Mouse (Mus musculus) common myeloid progenitor, adult 5-6 weeks (primary cell): ENCODE measurements around the gene Cand1. TPM values are rescaled to one million over a fixed set of nuclear protein-coding genes. Genes with fewer than 3 reads are reported as not detected.

ENCODE experiments used
- ATAC-seq: replicated peaks from 2 replicates; pipeline ENCODE4 v1.8.0; 2016; ENCODE audit warnings: low read depth, mild to moderate bottlenecking, moderate TSS enrichment, inconsistent platforms; ENCODE audit not compliant: poor library complexity, severe bottlenecking
- total RNA-seq: library from RNA; stranded (forward); fragments of 200-1000, 187-1606 nt; gene quantifications from 2 replicates; pipeline ENCODE4 v1.2.3, GENCODE M21; 2017

Cand1 gene
- total RNA-seq: 57.5 and 64.1 TPM in 2 replicates

GRCm38 (mm10) chr10:119239969-119240721, at the start of gene Cand1:
Cand1 (minus strand) TSS chr10:119240055.
- ATAC-seq: peak; percentile 91

- ATAC-seq: no peak
Measured at GRCm38 (mm10) chr10:119278871-119279270, 39.0 kb upstream of the Cand1 start.

GRCm38 (mm10) chr10:119274333-119274732, 34.5 kb upstream of the Cand1 start:
- no peak for ATAC-seq

- ATAC-seq: no peak
Measured at GRCm38 (mm10) chr10:119272536-119272935, 32.7 kb upstream of the Cand1 start.

- no peak for ATAC-seq
Measured at GRCm38 (mm10) chr10:119272005-119272404, 32.1 kb upstream of the Cand1 start.

GRCm38 (mm10) chr10:119271101-119271500, 31.2 kb upstream of the Cand1 start:
- no peak for ATAC-seq

GRCm38 (mm10) chr10:119270384-119270985, 30.6 kb upstream of the Cand1 start:
- ATAC-seq: no peak

GRCm38 (mm10) chr10:119264761-119265160, 24.9 kb upstream of the Cand1 start:
- ATAC-seq: no peak

- no peak for ATAC-seq
Measured at GRCm38 (mm10) chr10:119262821-119263220, 23.0 kb upstream of the Cand1 start.

- no peak for ATAC-seq
Measured at GRCm38 (mm10) chr10:119257876-119258275, 18.0 kb upstream of the Cand1 start.

GRCm38 (mm10) chr10:119244146-119244545, 4.3 kb upstream of the Cand1 start:
- no peak for ATAC-seq

- no peak for ATAC-seq
Measured at GRCm38 (mm10) chr10:119240722-119241089, 851 bp upstream of the Cand1 start.

- no peak; the same call in 1 of the 2 replicates for ATAC-seq
Measured at GRCm38 (mm10) chr10:119239633-119239968, 254 bp downstream of the Cand1 start.

GRCm38 (mm10) chr10:119238985-119239631, 747 bp downstream of the Cand1 start:
- ATAC-seq: peak; percentile 8; the same call in 1 of the 2 replicates

GRCm38 (mm10) chr10:119231526-119231925, 8.3 kb downstream of the Cand1 start:
- no peak for ATAC-seq

GRCm38 (mm10) chr10:119230703-119231102, 9.2 kb downstream of the Cand1 start:
- ATAC-seq: no peak

- ATAC-seq: no peak
Measured at GRCm38 (mm10) chr10:119230074-119230669, 9.7 kb downstream of the Cand1 start.

- no peak for ATAC-seq
Measured at GRCm38 (mm10) chr10:119223686-119224085, 16.2 kb downstream of the Cand1 start.

GRCm38 (mm10) chr10:119221631-119222030, 18.2 kb downstream of the Cand1 start:
- no peak for ATAC-seq

- ATAC-seq: 0 out of 2 replicates have a peak, but pooled peaks have one; percentile 29
Measured at GRCm38 (mm10) chr10:119219415-119219814, 20.4 kb downstream of the Cand1 start.
